Mouse (Mus musculus): ENCODE results near the gene Thra. TPM values are rescaled to one million over a fixed set of nuclear protein-coding genes. Genes with fewer than 3 reads are reported as not detected.

The Thra gene
- polyA plus RNA-seq, 1 experiment from 2014 or later, result 9.5 TPM

DNA sequence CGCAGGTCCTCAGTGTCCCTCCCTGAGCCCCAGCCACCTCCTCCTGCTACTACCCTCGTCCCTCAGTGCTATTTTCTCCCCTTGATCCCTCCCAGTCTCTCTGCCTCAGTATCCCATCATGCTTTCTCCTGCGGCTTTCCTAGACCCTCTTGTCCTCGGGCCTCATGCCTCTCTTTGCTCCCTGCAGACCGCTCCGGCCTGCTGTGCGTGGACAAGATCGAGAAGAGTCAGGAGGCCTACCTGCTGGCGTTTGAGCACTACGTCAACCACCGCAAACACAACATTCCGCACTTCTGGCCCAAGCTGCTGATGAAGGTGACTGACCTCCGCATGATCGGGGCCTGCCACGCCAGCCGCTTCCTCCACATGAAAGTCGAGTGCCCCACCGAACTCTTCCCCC is 23.7 kb downstream of the Thra start:
- Histone ChIP-seq H3K27me3 (ENCODE audit: low read depth, poor library complexity, severe bottlenecking) (no peaks in the 10 kb centered on the region), H3K36me3 (peaks cover 54% of the 10 kb centered on the region), H3K27ac (replicated peaks) (no peak overlapping the region), H3K4me1 (peaks cover 46% of the 10 kb centered on the region), H3K9me3 (replicated peaks) (no peaks in the 10 kb centered on the region), H3K4me3 (no peak overlapping the region)
- DNase-seq (ENCODE audit: low spot score), result no peak
- WGBS, result 87% methylated on average over 18 of the region's 18 CpGs

DNA sequence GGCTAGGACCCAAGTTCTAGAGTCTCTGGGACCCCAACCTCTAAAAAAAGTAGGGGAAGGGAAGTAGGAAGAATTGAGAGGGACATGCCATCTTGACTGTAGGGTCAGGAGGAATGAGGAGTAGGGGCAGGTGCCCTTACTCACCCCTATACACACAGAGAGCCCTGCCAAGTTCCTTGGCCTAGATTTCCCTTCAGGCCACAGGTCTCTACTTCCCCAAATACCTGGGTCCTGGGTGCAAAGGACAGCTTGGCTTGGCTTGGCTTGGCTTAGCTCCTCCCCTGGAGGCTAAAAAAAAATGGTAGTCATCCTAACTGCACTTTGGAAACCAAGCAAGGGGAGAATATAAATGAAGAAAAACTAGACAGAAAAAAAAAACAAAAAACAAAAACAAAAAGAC is 24.3 kb downstream of the Thra start:
- H3K27ac ChIP-seq (replicated peaks), result no peak overlapping the region
- no peak for DNase-seq (ENCODE audit: low spot score)
- no peaks in the 10 kb centered on the region for H3K9me3 ChIP-seq (replicated peaks)
- H3K4me3 ChIP-seq, result no peak overlapping the region
- no peaks in the 10 kb centered on the region for H3K27me3 ChIP-seq (ENCODE audit: low read depth, poor library complexity, severe bottlenecking)
- peaks cover 52% of the 10 kb centered on the region for H3K4me1 ChIP-seq
- peaks cover 58% of the 10 kb centered on the region for H3K36me3 ChIP-seq

DNA sequence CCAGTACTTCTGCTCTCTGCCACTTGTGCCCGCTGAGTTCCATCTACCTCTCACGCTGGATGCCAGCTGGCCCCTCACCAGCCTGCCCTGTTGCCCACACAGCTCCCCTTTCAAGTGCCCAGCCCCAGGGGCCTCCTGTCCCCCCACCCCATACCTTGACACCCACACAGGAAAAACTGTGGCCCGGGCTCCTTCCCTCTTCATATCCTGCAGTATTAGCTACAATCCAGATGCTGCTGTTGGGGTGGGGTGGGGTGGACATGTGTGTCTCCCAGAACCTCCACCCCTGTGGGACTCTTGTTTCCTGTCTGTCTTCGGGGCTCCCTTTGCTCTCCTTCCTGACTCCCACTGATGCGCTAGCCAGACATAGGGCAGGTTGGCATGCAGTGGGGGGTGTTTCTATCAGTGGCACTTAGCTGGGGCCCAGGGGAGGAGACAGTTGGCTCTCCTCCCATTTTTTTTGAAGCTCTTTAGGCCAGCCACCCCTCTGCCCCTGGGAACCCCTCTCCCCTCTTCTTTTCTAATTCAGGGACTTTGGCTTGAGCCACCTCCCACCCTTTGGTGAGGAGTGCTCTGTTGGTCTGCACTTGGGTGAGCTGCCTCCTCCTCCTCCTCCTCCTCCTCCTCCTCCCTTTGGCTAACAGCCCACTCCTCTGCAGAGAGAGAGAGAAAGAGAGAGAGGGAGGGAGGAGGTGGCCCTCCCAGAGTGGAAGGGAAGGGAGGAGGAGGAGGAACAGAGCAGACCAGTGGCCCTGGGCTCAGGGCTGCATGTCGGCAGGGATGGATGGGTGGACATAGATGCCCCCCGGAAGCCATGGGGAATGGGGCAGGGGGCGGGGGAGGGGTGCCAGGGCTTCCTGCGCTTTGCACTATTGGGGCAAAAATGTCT is 25.2 kb downstream of the Thra start:
- H3K4me1 ChIP-seq, result peaks cover 52% of the 10 kb centered on the region
- no peak for DNase-seq (ENCODE audit: low spot score)
- H3K4me3 ChIP-seq, result 0 out of 2 replicates have a peak overlapping the region, but pooled peaks have one; percentile 16
- no peaks in the 10 kb centered on the region for H3K9me3 ChIP-seq (replicated peaks)
- H3K27ac ChIP-seq (replicated peaks), result peak overlapping the region; percentile 79
- WGBS, result 56% methylated on average over 9 of the region's 9 CpGs
- peaks cover 62% of the 10 kb centered on the region for H3K36me3 ChIP-seq
- H3K27me3 ChIP-seq (ENCODE audit: low read depth, poor library complexity, severe bottlenecking), result no peaks in the 10 kb centered on the region

DNA sequence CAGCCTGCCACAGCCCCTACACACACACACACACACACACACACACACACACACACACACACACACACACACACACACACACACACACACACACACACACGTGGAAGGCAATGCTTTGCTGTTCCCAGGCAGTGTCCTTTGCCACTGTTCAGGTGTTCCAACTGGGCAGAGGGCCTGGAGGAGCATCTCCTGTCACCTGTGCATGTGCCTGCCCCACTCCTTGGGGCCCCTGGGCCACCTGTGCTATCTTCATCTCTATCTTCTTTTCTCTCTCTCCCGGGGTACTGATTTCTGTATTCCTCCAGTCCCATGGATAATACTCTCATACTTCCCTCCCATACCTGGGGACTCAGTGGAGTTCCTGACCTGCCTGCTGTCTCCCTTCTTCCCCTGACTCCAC is 25.9 kb downstream of the Thra start:
- Histone ChIP-seq H3K36me3 (peaks cover 59% of the 10 kb centered on the region), H3K4me1 (peaks cover 52% of the 10 kb centered on the region), H3K9me3 (replicated peaks) (no peaks in the 10 kb centered on the region), H3K27ac (replicated peaks) (peak overlapping the region; percentile 79), H3K27me3 (ENCODE audit: low read depth, poor library complexity, severe bottlenecking) (no peaks in the 10 kb centered on the region), H3K4me3 (peak overlapping the region; percentile 18; the same call in 1 of the 2 replicates)
- no peak for DNase-seq (ENCODE audit: low spot score)
- WGBS, result 58% methylated on average over 2 of the region's 2 CpGs

DNA sequence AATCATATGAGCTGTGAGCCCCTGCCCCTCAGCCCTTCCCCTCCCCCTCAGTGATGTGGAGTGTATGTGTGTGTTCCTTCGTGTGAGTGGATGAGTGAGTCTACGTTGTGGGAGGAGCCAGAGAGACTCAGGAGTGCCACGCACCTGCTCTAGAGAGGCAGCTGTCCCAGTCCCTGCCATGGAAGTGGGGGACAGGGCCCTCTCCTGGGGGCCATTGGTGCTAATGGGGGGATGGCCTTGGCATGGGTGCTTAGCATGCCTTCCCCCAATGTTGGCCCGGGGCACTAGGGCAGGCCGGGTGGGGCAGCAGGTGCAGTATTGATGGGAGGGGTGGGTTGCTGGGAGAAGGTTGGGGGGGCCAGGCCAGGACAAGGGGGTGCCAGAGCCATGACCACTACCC is 26.4 kb downstream of the Thra start:
- H3K36me3 ChIP-seq, result peaks cover 56% of the 10 kb centered on the region
- WGBS, result 62% methylated on average over 5 of the region's 5 CpGs
- H3K4me1 ChIP-seq, result peaks cover 52% of the 10 kb centered on the region
- peak overlapping the region; percentile 50; the same call in 1 of the 2 replicates for H3K4me3 ChIP-seq
- DNase-seq (ENCODE audit: low spot score), result no peak
- peak overlapping the region; percentile 79 for H3K27ac ChIP-seq (replicated peaks)
- H3K9me3 ChIP-seq (replicated peaks), result no peaks in the 10 kb centered on the region
- H3K27me3 ChIP-seq (ENCODE audit: low read depth, poor library complexity, severe bottlenecking), result no peaks in the 10 kb centered on the region

DNA sequence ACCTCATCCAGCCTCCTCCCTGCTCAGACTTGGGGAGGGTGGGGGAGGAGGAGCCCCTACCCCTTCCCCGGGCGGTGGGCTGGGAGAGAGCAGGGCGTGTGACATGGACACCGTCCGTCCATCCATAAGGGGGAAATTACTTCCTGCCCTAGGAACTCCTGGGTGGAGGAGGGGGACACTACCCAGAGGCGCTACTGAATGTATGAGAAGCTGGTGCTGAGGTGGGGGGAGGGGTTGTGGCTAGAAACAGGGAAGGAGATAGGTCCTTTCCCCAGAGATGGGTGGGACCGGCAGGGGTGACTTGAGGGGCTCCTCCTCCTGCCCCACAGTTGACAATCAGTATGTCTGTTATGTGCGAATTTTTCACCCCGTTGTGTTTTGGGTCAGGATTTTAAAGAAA is 26.8 kb downstream of the Thra start:
- 21% methylated on average over 9 of the region's 9 CpGs for WGBS
- H3K36me3 ChIP-seq, result peaks cover 52% of the 10 kb centered on the region
- peaks cover 53% of the 10 kb centered on the region for H3K4me1 ChIP-seq
- DNase-seq (ENCODE audit: low spot score), result no peak
- H3K4me3 ChIP-seq, result peak overlapping the region; percentile 50; the same call in 1 of the 2 replicates
- no peaks in the 10 kb centered on the region for H3K27me3 ChIP-seq (ENCODE audit: low read depth, poor library complexity, severe bottlenecking)
- peak overlapping the region; percentile 79 for H3K27ac ChIP-seq (replicated peaks)
- H3K9me3 ChIP-seq (replicated peaks), result no peaks in the 10 kb centered on the region

DNA sequence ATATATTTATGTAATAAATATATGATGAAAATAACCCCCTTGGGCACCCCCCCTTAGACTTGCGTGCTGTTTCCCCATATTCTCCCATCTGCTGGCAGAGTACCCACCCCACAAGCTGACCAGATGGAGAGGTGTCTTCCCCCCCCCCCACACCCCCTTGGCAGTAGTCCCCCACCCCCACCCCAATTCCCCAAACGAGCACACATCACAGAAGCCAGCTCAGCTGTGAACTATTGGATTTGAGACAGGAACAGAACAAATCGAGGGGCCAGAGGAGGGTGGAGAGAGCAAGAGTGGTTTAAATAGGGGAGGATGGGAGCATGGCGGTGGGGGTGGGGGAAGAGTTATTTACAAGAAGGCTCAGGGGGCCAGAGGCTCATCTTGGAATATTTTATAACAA is 27.3 kb downstream of the Thra start:
- H3K36me3 ChIP-seq, result peaks cover 50% of the 10 kb centered on the region
- H3K4me3 ChIP-seq, result peak overlapping the region; percentile 50
- peak overlapping the region; percentile 84 for H3K27ac ChIP-seq (replicated peaks)
- H3K9me3 ChIP-seq (replicated peaks), result no peaks in the 10 kb centered on the region
- DNase-seq (ENCODE audit: low spot score), result no peak
- 32% methylated on average over 4 of the region's 4 CpGs for WGBS
- peaks cover 55% of the 10 kb centered on the region for H3K4me1 ChIP-seq
- no peaks in the 10 kb centered on the region for H3K27me3 ChIP-seq (ENCODE audit: low read depth, poor library complexity, severe bottlenecking)

DNA sequence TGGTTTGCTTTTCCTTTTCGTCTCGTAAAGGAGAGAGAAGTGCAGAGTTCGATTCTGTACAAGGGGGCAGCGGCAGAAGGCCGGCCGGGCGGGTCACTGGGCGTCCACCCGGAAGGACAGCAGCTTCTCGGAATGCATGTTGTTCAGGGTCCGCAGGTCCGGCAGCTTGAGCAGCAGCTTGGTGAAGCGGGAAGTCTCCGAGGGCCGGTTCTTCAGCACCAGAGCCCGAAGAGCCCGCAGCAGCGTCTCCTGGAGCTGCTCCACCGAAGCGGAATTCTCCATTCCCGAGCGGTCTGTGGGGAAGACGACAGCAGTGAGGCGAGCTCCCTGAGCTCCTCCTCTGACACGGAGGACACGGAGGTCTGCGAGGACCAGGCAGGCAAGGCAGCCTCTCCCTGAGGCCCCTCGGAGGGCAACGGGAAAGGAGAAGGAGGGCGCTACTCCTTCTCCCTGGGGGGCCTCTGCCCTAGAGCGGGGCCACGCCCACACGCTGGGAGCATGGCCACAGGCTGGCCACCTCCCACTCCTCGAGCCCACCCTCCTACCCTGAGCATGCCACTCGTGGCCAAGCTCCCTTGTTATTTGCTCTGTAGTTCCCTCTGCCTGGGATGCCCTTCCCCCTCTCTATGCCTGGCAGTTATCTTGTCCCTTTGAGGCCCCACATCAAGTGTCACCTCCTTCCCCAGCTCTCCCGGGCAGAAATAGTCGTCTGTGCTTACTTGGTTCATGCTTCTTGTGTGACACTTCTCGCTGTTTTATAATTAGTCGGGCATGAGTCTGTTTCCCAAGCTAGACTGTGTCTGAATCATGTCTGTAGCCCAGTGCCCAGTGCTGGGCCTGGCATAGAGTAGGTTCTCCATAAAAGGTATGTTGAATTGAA is 27.9 kb downstream of the Thra start:
- 27% methylated on average over 39 of the region's 39 CpGs for WGBS
- Histone ChIP-seq H3K9me3 (replicated peaks) (no peaks in the 10 kb centered on the region), H3K36me3 (peaks cover 44% of the 10 kb centered on the region), H3K27ac (replicated peaks) (peak overlapping the region; percentile 84), H3K4me1 (peaks cover 60% of the 10 kb centered on the region), H3K27me3 (ENCODE audit: low read depth, poor library complexity, severe bottlenecking) (no peaks in the 10 kb centered on the region), H3K4me3 (peak overlapping the region; percentile 50)
- DNase-seq (ENCODE audit: low spot score), result no peak

DNA sequence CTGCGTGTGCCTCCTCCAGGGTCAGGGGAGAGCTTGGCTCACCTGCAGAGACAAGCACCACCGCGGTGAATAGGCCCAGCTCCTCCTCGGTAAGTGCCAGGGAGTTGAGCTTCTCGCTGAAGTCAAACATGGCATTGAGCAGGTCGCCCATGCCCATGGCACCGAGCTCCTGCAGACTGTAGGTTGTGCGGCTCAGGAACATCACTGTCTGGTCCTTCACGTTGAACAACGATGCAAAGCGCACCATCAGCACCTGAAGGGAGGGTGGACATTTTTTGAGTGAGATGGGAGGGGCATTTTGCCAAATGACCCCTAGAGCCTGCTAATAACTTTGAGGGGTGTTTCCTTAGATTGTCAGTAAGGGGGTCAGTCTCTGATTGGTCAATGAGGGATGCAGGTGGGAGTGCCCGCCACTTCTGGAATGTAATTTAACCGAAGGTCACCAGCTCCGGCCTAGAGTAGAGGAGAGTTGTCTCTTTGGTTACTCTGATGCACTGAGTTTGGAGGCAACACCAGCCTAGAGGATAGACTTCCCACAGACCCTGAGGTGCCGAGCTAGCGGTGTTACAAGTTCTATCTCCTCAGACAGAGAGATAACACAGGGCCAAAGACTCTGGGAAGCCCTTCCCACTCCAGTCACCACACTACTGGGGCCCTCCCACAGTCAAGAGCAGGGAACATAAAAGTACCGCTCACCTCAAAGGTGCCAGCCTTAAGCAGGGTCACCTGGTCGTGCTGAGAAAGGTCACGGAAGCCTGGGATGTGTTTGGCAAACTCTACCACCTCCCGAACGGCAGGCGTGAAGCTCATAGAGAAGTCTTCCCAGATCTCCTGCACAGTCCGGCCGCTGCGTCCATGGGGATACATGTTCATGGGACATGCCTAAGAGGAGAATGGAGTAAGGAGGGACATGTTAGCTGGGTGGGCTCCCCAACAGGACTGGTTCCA is 28.8 kb downstream of the Thra start:
- Histone ChIP-seq H3K27me3 (ENCODE audit: low read depth, poor library complexity, severe bottlenecking) (peaks cover under 1% of the 10 kb centered on the region; the same call in 1 of the 2 replicates), H3K4me1 (peaks cover 67% of the 10 kb centered on the region), H3K9me3 (replicated peaks) (no peaks in the 10 kb centered on the region), H3K27ac (replicated peaks) (0 out of 2 replicates have a peak overlapping the region, but pooled peaks have one; percentile 84), H3K36me3 (peaks cover 35% of the 10 kb centered on the region), H3K4me3 (peak overlapping the region; percentile 50; the same call in 1 of the 2 replicates)
- no peak for DNase-seq (ENCODE audit: low spot score)
- 91% methylated on average over 25 of the region's 25 CpGs for WGBS

DNA sequence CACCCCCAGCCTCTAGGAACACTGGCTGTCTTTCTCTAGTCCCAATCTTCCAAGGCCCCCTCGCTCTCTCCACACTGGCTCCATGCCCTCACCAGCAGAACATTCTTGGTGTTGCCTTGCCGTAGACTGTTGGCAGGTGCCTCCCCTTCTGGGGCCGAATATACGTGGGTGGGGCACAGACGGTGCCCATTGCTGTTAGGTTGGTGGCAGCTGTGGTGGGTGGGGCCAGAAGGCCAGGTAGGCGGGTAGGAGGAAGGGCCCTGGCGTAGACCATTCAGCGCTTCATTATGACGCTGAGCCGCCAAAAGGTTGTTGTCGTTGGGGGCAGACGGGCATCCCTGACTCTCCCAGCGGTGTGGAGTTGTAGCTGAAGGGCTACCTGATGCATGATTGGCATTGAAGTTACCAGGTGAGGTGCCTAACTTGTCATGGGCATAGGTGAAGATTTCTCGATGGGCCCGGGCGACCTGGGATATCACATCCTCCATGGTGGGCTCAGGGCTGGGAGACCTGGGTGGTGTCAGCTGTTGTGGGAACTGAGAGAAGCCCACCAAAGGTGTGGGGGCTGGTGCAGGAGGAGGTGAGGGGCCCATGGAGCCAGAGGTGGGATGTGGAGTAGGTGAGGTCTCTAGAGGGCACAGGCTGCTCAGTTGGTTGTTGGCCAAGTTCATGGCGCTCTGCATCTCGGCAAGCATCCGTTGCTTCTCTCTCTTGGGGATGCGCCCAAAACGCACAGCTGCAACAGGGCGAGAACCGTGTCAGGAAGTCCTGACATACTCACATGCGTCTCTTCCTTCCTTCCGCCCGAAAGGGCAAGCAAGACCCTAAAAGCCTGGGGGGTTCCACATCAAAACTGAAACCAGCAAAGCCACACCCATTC is 29.9 kb downstream of the Thra start:
- Histone ChIP-seq H3K4me3 (no peak overlapping the region), H3K27me3 (ENCODE audit: low read depth, poor library complexity, severe bottlenecking) (peaks cover 8% of the 10 kb centered on the region; the same call in 1 of the 2 replicates), H3K4me1 (peaks cover 76% of the 10 kb centered on the region), H3K27ac (replicated peaks) (no peak overlapping the region), H3K9me3 (replicated peaks) (no peaks in the 10 kb centered on the region), H3K36me3 (peaks cover 26% of the 10 kb centered on the region)
- 94% methylated on average over 26 of the region's 26 CpGs for WGBS
- DNase-seq (ENCODE audit: low spot score), result no peak

DNA sequence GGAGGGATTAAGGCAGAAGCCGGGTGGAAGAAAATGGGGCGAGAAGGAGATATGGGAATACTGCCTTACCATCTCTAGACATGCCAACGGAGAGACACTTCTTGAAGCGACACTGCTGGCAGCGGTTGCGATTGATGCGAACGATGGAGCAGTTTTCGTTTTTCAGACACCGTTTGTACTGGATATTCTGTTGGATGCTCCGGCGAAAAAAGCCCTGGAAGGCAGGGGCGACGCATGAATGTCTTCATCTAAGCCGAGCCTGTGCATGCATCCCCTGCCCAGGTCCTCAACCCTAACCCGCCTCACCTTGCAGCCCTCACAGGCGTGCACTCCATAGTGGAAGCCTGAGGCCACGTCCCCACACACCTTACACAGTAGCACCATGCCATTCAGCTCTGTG is 30.7 kb downstream of the Thra start:
- H3K9me3 ChIP-seq (replicated peaks), result no peaks in the 10 kb centered on the region
- WGBS, result 93% methylated on average over 18 of the region's 18 CpGs
- peaks cover 76% of the 10 kb centered on the region for H3K4me1 ChIP-seq

More for the DNA sequence above, 30.7 kb downstream of the Thra start:
- no peak for DNase-seq (ENCODE audit: low spot score)
- H3K27ac ChIP-seq (replicated peaks), result no peak overlapping the region
- peaks cover 23% of the 10 kb centered on the region for H3K36me3 ChIP-seq
- no peak overlapping the region for H3K4me3 ChIP-seq
- peaks cover 8% of the 10 kb centered on the region; the same call in 1 of the 2 replicates for H3K27me3 ChIP-seq (ENCODE audit: low read depth, poor library complexity, severe bottlenecking)

Measured in midbrain, embryonic 10.5 days (tissue).